Mouse (Mus musculus) C2C12 (cell line): ENCODE measurements around the gene Gm28635. TPM values are rescaled to one million over a fixed set of nuclear protein-coding genes. Genes with fewer than 3 reads are reported as not detected.

Experiments
- H3K27me3 ChIP-seq: one replicate; pipeline ENCODE4 v1.6.1; 2011; ENCODE audit not compliant: control insufficient read depth, insufficient read depth, insufficient read length
- H3K36me3 ChIP-seq: one replicate; pipeline ENCODE4 v1.6.1; 2011; ENCODE audit not compliant: control insufficient read depth, insufficient read depth
- H3K4me3 ChIP-seq: one replicate; pipeline ENCODE4 v1.5.1; 2011; ENCODE audit warnings: mild to moderate bottlenecking, control low read depth; ENCODE audit not compliant: poor library complexity, insufficient read depth, severe bottlenecking
- H3K79me2 ChIP-seq: one replicate; pipeline ENCODE4 v1.6.1; 2011; ENCODE audit not compliant: control insufficient read depth, insufficient read depth
- H3K79me3 ChIP-seq: one replicate; pipeline ENCODE4 v1.6.1; 2011; ENCODE audit warnings: low read depth, control low read depth
- H3ac ChIP-seq: one replicate; pipeline ENCODE3; 2011; ENCODE audit warnings: low read depth; ENCODE audit not compliant: control insufficient read depth, insufficient read length
- CEBPB ChIP-seq: IDR thresholded peaks from one replicate; pipeline ENCODE4 v1.6.1; 2011; ENCODE audit warnings: low read depth, mild to moderate bottlenecking, control low read depth, moderate library complexity
- CTCF ChIP-seq: IDR thresholded peaks from one replicate; pipeline ENCODE4 v1.5.1; 2011; ENCODE audit not compliant: control insufficient read depth, insufficient read depth, insufficient read length
- FOSL1 ChIP-seq: IDR thresholded peaks from one replicate; pipeline ENCODE4 v1.8.0; 2011; ENCODE audit warnings: mild to moderate bottlenecking, low read length; ENCODE audit not compliant: poor library complexity, insufficient read depth, severe bottlenecking
- MAX ChIP-seq: IDR thresholded peaks from one replicate; pipeline ENCODE4 v1.6.1; 2011; ENCODE audit warnings: mild to moderate bottlenecking, control low read depth
- MYOD1 ChIP-seq: IDR thresholded peaks from one replicate; pipeline ENCODE4 v1.6.1; 2011; ENCODE audit warnings: low read depth; ENCODE audit not compliant: control insufficient read depth, insufficient read length
- MYOG ChIP-seq: IDR thresholded peaks from one replicate; pipeline ENCODE4 v1.6.1; 2011; ENCODE audit not compliant: control insufficient read depth, insufficient read length; ENCODE audit errors: extremely low read depth
- USF1 ChIP-seq: IDR thresholded peaks from one replicate; pipeline ENCODE4 v1.6.1; 2011; ENCODE audit warnings: low read depth, mild to moderate bottlenecking, control low read depth, moderate library complexity
- polyA plus RNA-seq: library from polyadenylated mRNA; unstranded; fragments of >200 nt; fragmentation: generic; extraction: Trizol; gene quantifications from one replicate; pipeline ENCODE4 v1.2.1, GENCODE M21; 2012; ENCODE audit warnings: missing spikeins

The Gm28635 gene
- polyA plus RNA-seq, 1 experiment: not detected

DNA sequence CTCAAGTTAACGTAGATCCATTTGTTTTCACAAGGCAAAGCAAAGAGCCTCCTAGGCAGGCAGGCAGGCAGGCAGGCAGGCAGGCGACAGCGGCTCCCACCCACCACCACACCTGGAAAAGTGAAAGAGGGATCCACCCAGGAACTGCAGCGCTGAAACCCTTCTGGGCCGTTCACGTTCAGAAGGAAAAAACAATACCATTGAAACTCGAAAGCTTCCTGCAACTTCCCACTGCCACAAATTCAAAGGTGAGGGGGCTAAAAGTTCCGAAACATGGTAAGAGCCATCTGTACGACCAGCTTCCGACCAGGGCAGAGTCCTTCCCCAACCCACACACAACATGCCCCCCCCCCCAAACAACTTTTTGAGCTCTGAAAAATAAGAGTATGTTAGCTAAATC is 28.2 kb downstream of the Gm28635 start:
- Histone ChIP-seq H3K36me3 (peaks cover 16% of the 10 kb centered on the region), H3K27me3 (no peaks in the 10 kb centered on the region), H3K79me2 (peaks cover 63% of the 10 kb centered on the region), H3ac (peak overlapping the region; percentile 73), H3K79me3 (peaks cover 56% of the 10 kb centered on the region), H3K4me3 (peak overlapping the region; percentile 84)
- TF ChIP-seq MYOD1: no peak
- TF ChIP-seq CEBPB: no peak
- no peak for TF ChIP-seq CTCF
- TF ChIP-seq MAX: no peak
- TF ChIP-seq MYOG: no peak
- TF ChIP-seq FOSL1: no peak
- TF ChIP-seq USF1: no peak

- peaks cover 69% of the 10 kb centered on the region for H3K79me3 ChIP-seq
- H3K4me3 ChIP-seq: peak overlapping the region; percentile 84
- H3K36me3 ChIP-seq: peaks cover 18% of the 10 kb centered on the region
- TF ChIP-seq USF1 (no peak), MAX (peak; percentile 30), CTCF (no peak)
- peak overlapping the region; percentile 3 for H3ac ChIP-seq
- H3K79me2 ChIP-seq: peaks cover 76% of the 10 kb centered on the region
- H3K27me3 ChIP-seq: no peaks in the 10 kb centered on the region
These were observed 29.5 kb downstream of the Gm28635 start for GRCm38 (mm10) chr2:84648369-84648768.

GRCm38 (mm10) chr2:84647051-84647568 is 30.7 kb downstream of the Gm28635 start:
- no peaks in the 10 kb centered on the region for H3K27me3 ChIP-seq
- no peak overlapping the region for H3K4me3 ChIP-seq
- TF ChIP-seq MYOG (no peak), CEBPB (no peak), CTCF (no peak), MAX (no peak), USF1 (no peak)
- H3ac ChIP-seq: no peak overlapping the region
- H3K79me2 ChIP-seq: peaks cover 87% of the 10 kb centered on the region
- peaks cover 81% of the 10 kb centered on the region for H3K79me3 ChIP-seq
- H3K36me3 ChIP-seq: peaks cover 29% of the 10 kb centered on the region

- Histone ChIP-seq H3ac (no peak overlapping the region), H3K4me3 (no peak overlapping the region), H3K27me3 (no peaks in the 10 kb centered on the region), H3K36me3 (peaks cover 38% of the 10 kb centered on the region), H3K79me2 (peaks cover 94% of the 10 kb centered on the region), H3K79me3 (peaks cover 91% of the 10 kb centered on the region)
- no peak for TF ChIP-seq MAX
- peak; percentile 63 for TF ChIP-seq MYOD1
These were observed 31.7 kb downstream of the Gm28635 start for GRCm38 (mm10) chr2:84646138-84646537.

DNA sequence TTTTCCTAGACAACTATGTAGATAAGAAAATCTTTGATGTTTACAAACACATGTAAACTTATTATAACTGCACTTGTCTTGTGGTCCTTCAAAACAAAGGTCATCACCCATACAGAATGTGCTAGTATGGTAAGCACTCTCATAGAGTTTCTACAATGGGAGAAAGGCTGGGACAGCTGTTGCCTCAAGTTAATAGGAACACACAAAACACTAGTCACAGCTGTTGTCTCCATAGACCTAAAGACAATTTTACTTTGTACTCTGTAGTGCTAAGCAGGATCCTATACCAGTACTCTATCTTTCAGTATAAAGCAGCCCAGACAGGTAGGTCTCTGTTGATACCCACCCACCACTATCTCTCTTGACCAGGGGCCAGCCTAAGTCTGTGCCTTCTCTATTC is 37.0 kb downstream of the Gm28635 start:
- Histone ChIP-seq H3K4me3 (no peak overlapping the region), H3K79me2 (peaks cover 99% of the 10 kb centered on the region), H3K27me3 (no peaks in the 10 kb centered on the region), H3K36me3 (peaks cover 27% of the 10 kb centered on the region), H3ac (no peak overlapping the region), H3K79me3 (peaks cover 96% of the 10 kb centered on the region)
- TF ChIP-seq CEBPB (no peak), USF1 (no peak), MAX (no peak), MYOD1 (no peak), CTCF (no peak), MYOG (no peak), FOSL1 (no peak)

- Histone ChIP-seq H3K36me3 (peaks cover 20% of the 10 kb centered on the region), H3K79me3 (peaks cover 86% of the 10 kb centered on the region), H3K4me3 (no peak overlapping the region), H3ac (no peak overlapping the region), H3K27me3 (no peaks in the 10 kb centered on the region), H3K79me2 (peaks cover 95% of the 10 kb centered on the region)
- TF ChIP-seq MAX (no peak), USF1 (peak; percentile 41)
These were observed 39.2 kb downstream of the Gm28635 start for GRCm38 (mm10) chr2:84638428-84639220.
